Mouse (Mus musculus) cerebellum, adult 9-11 months (tissue): Measurements from ENCODE around the gene Gm20517.
"Not testable (repeated sequence)": the region's sequence is repeated elsewhere in the genome, so short reads cannot be mapped to it uniquely, and the experiment has no call there.

ENCODE experiments used
- DNase-seq: peaks from one replicate; pipeline ENCODE4 v3.0.0; 2022

Gm20517 gene

GRCm38 (mm10) chr17:47628851-47629676 is 17.7 kb downstream of the Gm20517 start:
- DNase-seq: peak; percentile 96

GRCm38 (mm10) chr17:47629717-47630677 is 18.6 kb downstream of the Gm20517 start:
- DNase-seq: peak; percentile 81

- DNase-seq: no peak
Observed at GRCm38 (mm10) chr17:47630678-47631065, 19.3 kb downstream of the Gm20517 start, which contains the start of gene Usp49. Usp49 (plus strand) TSS chr17:47630690.

GRCm38 (mm10) chr17:47632181-47632840 is 20.9 kb downstream of the Gm20517 start:
- no peak for DNase-seq

GRCm38 (mm10) chr17:47633999-47634770 is 22.8 kb downstream of the Gm20517 start:
- no peak for DNase-seq

- DNase-seq: no peak
Observed at GRCm38 (mm10) chr17:47642992-47643391, 31.6 kb downstream of the Gm20517 start.

GRCm38 (mm10) chr17:47646683-47647082 is 35.3 kb downstream of the Gm20517 start:
- peak; percentile 29 for DNase-seq

- no peak for DNase-seq
Observed at GRCm38 (mm10) chr17:47648966-47649365, 37.6 kb downstream of the Gm20517 start.

GRCm38 (mm10) chr17:47651953-47652352 is 40.6 kb downstream of the Gm20517 start:
- DNase-seq: no peak

- not testable (repeated sequence) for DNase-seq
Observed at GRCm38 (mm10) chr17:47654346-47654745, 43.0 kb downstream of the Gm20517 start.

GRCm38 (mm10) chr17:47655697-47656096 is 44.3 kb downstream of the Gm20517 start:
- no peak for DNase-seq

- DNase-seq: no peak
Observed at GRCm38 (mm10) chr17:47657901-47658300, 46.5 kb downstream of the Gm20517 start.

- DNase-seq: no peak
Observed at GRCm38 (mm10) chr17:47658741-47659243, 47.4 kb downstream of the Gm20517 start.

GRCm38 (mm10) chr17:47663009-47663713 is 51.8 kb downstream of the Gm20517 start:
- DNase-seq: no peak

GRCm38 (mm10) chr17:47664474-47664873 is 53.1 kb downstream of the Gm20517 start:
- DNase-seq: no peak

GRCm38 (mm10) chr17:47669166-47669565 is 57.8 kb downstream of the Gm20517 start:
- DNase-seq: no peak

GRCm38 (mm10) chr17:47671988-47672310 is 60.6 kb downstream of the Gm20517 start:
- no peak for DNase-seq

GRCm38 (mm10) chr17:47672311-47673111 is 61.1 kb downstream of the Gm20517 start:
- DNase-seq: peak; percentile 46

- DNase-seq: no peak
Observed at GRCm38 (mm10) chr17:47676581-47676980, 65.2 kb downstream of the Gm20517 start.

- DNase-seq: no peak
Observed at GRCm38 (mm10) chr17:47678238-47678637, 66.8 kb downstream of the Gm20517 start.

- no peak for DNase-seq
Observed at GRCm38 (mm10) chr17:47678702-47679101, 67.3 kb downstream of the Gm20517 start.
